Mouse (Mus musculus): ENCODE results near the gene Palld.

DNA sequence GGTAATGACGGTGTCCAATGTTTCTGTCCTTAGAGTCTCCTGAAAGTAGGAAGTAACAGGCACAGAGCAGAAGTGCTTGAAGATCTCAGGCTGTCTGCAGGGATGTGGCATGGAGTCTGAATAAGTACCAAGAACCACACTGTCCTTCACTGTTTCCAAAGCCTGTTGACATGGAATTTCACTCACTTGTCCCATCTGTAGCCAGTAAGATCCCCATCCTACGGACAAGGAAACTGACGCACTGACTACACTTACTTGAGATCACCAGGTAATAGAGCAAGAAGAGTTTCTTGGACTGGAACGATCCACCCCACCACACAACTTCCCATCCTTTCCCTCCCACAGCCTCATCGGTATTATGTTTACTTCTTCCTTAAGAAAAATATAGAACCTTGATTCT, 128.3 kb downstream of the Palld start:
- TF ChIP-seq CTCF (conservative IDR thresholded peaks at IDR 0.05; ENCODE audit: low read length) (no peak), POU5F1 (IDR thresholded peaks at IDR 0.05; ENCODE audit: borderline replicate concordance, low read length) (no peak), NANOG (IDR thresholded peaks at IDR 0.05; ENCODE audit: borderline replicate concordance, low read length) (no peak)

Data from E14TG2a.4 (cell line).